22 mouse cellular contexts compared by ENCODE assay signal in the genomic region with DNA sequence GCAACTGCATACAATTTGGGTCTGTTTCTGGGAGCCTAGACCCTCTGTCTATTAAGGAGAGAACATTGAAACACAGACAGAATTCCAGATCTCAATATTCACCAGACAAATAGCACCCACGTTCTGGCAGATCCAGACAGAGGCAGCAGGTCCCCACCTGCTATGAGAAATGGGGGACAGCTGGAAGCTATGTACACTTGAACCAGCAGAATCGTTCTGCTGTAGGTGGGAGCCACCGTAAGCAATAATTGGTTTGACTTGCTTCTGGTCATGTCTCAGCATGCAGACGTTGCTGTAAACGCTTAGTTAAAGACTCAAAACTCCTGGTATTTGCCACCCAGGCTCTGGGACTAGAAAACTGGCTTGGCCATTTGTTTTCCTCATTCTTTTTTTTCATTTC.
DNase-seq lines count a peak whose midpoint lies in the region; ATAC-seq lines count a peak whose summit lies in the region.
"Had no signal": no experiment of that assay in that cellular context is flagged by ENCODE, and none has a peak within 500 bp of the region (broad histone marks: within the 10 kb centered on the region; RNA-seq: fewer than 3 reads in every experiment).

No protein-coding gene starts in this region.

- H3K4me2 ChIP-seq in limb, embryonic 15.5 days, result 0 out of 2 replicates have a peak overlapping the region, but pooled peaks have one; percentile 20
- H3K4me2 ChIP-seq: liver, embryonic 11.5 days; midbrain, embryonic 13.5 days had no signal

- H3K9ac ChIP-seq in limb, embryonic 15.5 days, result no peak overlapping the region
- H3K9ac ChIP-seq: midbrain, embryonic 13.5 days had no signal

- H3K27me3 ChIP-seq in embryonic facial prominence, embryonic 10.5 days (replicated peaks; ENCODE audit: low read depth, poor library complexity, severe bottlenecking), result no peaks in the 10 kb centered on the region
- H3K27me3 ChIP-seq in limb, embryonic 15.5 days, result no peaks in the 10 kb centered on the region
- H3K27me3 ChIP-seq: CH12.LX; midbrain, embryonic 13.5 days had no signal

- peaks cover 34% of the 10 kb centered on the region for H3K4me1 ChIP-seq in embryonic facial prominence, embryonic 10.5 days
- H3K4me1 ChIP-seq in limb, embryonic 15.5 days, result peaks cover 33% of the 10 kb centered on the region

- H3K36me3 ChIP-seq in embryonic facial prominence, embryonic 10.5 days (replicated peaks), result no peaks in the 10 kb centered on the region
- no peaks in the 10 kb centered on the region for H3K36me3 ChIP-seq in limb, embryonic 15.5 days
- H3K36me3 ChIP-seq: hindbrain, embryonic 10.5 days; midbrain, embryonic 13.5 days had no signal

- ATAC-seq in limb, embryonic 15.5 days (ENCODE audit: insufficient number of reproducible peaks, low FRiP score, low TSS enrichment, low read depth), result no peak
- ATAC-seq: forebrain, embryonic 16.5 days; hindbrain, postnatal 0 days; midbrain, embryonic 13.5 days had no signal

- peak overlapping the region; percentile 48 for H3K27ac ChIP-seq in embryonic facial prominence, embryonic 10.5 days (replicated peaks)
- H3K27ac ChIP-seq in limb, embryonic 15.5 days, result peak overlapping the region; percentile 73
- H3K27ac ChIP-seq: hindbrain, embryonic 10.5 days; hindbrain, postnatal 0 days; midbrain, embryonic 13.5 days had no signal

- no peaks in the 10 kb centered on the region for H3K9me3 ChIP-seq in embryonic facial prominence, embryonic 10.5 days
- H3K9me3 ChIP-seq in limb, embryonic 15.5 days, result no peaks in the 10 kb centered on the region
- H3K9me3 ChIP-seq: hindbrain, embryonic 10.5 days; midbrain, embryonic 13.5 days had no signal

- no peak overlapping the region for H3K4me3 ChIP-seq in embryonic facial prominence, embryonic 10.5 days
- no peak overlapping the region for H3K4me3 ChIP-seq in limb, embryonic 15.5 days
- H3K4me3 ChIP-seq: hindbrain, embryonic 10.5 days; midbrain, embryonic 13.5 days had no signal

- WGBS in embryonic facial prominence, embryonic 10.5 days, result 67% methylated on average over 5 of the region's 5 CpGs
- 8% methylated on average over 5 of the region's 5 CpGs for WGBS in limb, embryonic 15.5 days

- peak; percentile 38 to 45 for DNase-seq in layer of hippocampus, adult 8-10 months (ENCODE audit: low spot score in 2 of 2)
- DNase-seq in layer of hippocampus, postnatal 36 days, result no peak
- DNase-seq in embryonic facial prominence, embryonic 10.5 days (ENCODE audit: low spot score), result no peak
- peak; percentile 42 for DNase-seq in layer of hippocampus, adult 9-10 months (ENCODE audit: low spot score)
- no peak for DNase-seq in cerebellum, adult 8-10 months
- no peak for DNase-seq in kidney, postnatal 4 days
- DNase-seq: adrenal gland, postnatal 14 days; cerebellum, adult 2 months; gastrocnemius, postnatal 36 days; kidney, adult 18-20 months; kidney, postnatal 25 days; lung, adult 18-20 months; lung, postnatal 14 days; right cerebral cortex, postnatal 4 days; thymus, postnatal 25 days had no signal

Comparison
In these comparisons a context has a peak if more than half of its experiments do, and no peak if none do; other contexts are left out.
1. DNase-seq: peak in layer of hippocampus, adult 8-10 months (2 of 2) and layer of hippocampus, adult 9-10 months (single experiment); none in layer of hippocampus, postnatal 36 days (0 of 2), embryonic facial prominence, embryonic 10.5 days (single experiment), cerebellum, adult 8-10 months (single experiment) and kidney, postnatal 4 days (0 of 2).